Mouse (Mus musculus): ENCODE measurements around the gene Msmb.

DNA sequence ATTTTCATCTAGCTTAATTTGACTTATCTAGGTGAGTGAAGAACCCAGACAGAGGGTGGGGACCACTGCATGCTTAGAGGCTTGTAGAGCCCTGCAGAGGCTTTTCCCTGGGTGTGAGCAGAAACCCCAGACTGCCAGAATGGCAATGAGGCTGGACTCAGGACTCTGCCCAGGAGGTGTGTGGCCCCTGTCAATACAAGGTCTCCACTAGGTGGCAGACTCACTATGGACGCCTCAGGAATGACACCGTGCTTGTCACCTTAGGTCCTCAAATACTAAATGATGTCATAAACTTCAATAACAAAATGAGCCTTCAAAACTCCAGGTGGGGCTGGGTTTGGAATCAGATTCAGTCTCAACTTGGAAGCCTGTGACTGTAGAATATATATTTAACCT lies 19.9 kb upstream of the Msmb start:
- TF ChIP-seq CEBPB (IDR thresholded peaks at IDR 0.05; ENCODE audit: insufficient read depth, poor library complexity, severe bottlenecking) (no peak), MYOG (IDR thresholded peaks at IDR 0.05; ENCODE audit: control insufficient read depth in 1 of 3, insufficient read depth in 1 of 3, insufficient read length in 2 of 3, low read depth in 2 of 3) (no peak)
